Mouse (Mus musculus): ENCODE results near the gene Stil.

- TF ChIP-seq FOSL1 (IDR thresholded peaks at IDR 0.05; ENCODE audit: insufficient read depth, low read length, poor library complexity, severe bottlenecking) (no peak), CTCF (IDR thresholded peaks at IDR 0.05; ENCODE audit: control insufficient read depth, insufficient read depth, insufficient read length) (no peak), USF1 (IDR thresholded peaks at IDR 0.05; ENCODE audit: low read depth) (no peak), MYOG (IDR thresholded peaks at IDR 0.05; ENCODE audit: control insufficient read depth, extremely low read depth, insufficient read length) (no peak)
Observed at GRCm38 (mm10) chr4:115052343-115053005, 52.5 kb downstream of the Stil start.
